Mouse (Mus musculus) CD4-positive, CD25-positive, alpha-beta regulatory T cell, adult 2 months (primary cell): ENCODE results near the gene Clec3a.

Experiments
- DNase-seq: peaks from one replicate; pipeline ENCODE4 v3.0.0-alpha.2; 2012; ENCODE audit warnings: low read depth, low spot score

Clec3a gene

DNA sequence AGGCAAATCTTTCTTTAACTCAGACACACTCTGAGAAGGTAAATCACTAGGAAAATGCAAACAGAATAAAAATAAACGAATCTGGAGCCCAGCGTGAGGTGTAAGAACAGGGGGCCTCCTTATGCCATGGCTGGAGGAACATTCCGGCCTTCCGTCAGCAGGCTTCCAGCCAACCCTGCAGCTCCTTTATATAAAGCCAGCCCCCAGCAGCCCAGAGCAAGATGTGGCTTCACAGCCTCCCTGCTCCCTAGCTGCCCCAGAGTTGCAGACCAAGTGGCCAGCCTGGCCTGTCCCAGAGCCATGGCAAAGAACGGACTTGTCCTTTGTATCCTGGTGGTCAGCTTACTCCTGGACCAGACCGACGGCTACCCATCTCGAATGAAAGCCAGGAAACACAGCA is at the start of gene Clec3a:
Clec3a (plus strand) TSS at position 301 of the 400 bp plus-strand sequence.
- DNase-seq: no peak

DNA sequence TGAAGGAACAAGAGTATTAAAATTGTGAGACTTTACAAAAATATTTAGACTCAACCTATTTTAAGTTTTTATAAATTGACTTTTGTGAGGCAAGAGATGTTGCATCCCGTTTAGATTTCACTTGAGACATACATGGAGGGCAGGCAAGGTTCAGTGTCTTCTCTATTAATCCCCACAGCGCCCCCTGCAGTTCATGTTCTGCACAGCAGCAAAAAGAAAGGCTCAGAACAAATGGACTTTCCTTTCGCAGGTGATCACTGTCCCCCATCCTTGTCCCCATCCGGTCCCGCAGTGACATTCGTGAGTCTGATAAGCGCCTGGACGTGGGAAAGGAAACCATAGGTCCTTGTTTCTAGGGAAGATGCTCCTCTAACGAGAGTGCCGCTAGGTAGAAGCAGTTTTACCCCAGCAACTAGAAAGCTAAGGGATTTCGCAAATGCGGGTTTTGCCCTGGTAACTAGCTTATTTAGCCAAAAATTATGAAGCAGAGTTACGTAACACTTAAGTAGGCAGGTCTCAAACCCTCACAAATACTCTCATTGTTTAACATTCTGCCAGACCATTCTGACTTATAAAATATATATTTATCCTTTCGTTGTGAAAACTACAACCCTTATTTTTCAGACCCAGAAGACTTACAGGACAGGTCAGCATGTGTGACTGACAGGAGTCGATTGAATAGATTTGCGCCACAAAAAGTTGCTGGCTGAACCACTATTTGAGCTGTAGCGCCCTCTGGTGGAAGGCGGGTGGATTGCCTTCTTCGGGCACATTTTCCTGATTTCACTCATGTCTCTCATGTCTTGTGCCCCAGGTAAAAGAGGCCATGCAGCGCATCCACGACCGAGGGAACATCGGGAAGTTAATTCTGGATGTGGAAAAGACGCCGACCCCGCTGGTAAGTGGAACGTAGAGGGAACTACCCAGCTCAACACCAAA is 48.6 kb upstream of the Clec3a start:
- DNase-seq: peak; percentile 69

DNA sequence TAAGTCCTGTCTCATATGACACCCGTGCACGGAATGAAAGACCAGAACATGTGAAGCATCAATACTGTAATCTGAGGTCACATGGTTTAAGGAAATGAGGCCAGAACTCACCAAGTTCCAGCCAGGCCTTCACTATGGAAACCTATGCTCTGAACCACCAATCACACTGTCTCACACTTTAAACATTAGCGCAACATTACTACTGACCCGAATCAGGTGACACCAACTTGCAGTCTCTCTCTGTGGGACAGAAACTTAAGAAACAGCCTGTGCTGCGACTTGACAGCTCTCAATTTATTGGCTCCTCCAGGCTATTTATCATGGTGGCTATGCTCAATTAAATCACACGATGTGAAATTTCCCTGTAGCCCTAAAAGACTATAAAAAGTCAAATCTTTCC is 43.5 kb upstream of the Clec3a start:
- no peak for DNase-seq

DNA sequence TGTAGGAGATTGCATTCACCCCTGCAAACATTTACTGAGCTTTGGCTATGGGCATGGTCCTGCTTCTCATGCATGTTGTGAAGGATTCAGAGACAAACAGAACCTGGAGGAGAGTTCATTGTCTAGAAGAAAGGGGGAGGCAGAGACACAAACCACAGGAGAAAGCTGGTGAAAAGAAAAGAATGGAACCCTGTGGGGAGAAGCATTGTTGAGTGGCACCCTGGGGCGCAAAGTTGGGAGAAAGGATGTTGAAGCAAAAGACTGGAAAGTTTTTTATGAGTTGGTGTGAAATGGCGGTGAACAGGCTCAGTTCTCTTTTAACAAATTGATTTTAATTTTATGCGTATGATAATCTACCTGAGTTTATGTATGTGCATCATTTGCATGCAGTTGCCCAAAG is 33.7 kb upstream of the Clec3a start:
- no peak for DNase-seq

DNA sequence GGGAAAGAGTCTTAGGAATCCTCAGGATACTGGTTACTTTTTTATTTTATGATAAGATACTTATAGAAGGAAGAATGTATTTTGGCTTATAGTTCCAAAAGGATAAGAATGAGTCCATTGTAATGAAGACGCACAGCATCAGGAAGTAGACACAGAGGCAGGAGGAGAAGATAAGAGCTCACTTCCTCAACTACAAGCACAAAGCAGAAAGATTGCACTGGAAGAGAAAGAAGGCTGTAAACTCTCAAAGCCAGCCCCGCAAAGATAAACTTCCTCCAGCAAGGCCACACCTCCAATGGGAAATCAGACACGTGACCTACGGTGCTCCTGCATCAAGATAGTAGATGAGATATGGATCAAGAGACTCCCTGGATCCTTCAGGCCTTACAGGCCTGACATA is 30.4 kb upstream of the Clec3a start:
- DNase-seq: no peak

DNA sequence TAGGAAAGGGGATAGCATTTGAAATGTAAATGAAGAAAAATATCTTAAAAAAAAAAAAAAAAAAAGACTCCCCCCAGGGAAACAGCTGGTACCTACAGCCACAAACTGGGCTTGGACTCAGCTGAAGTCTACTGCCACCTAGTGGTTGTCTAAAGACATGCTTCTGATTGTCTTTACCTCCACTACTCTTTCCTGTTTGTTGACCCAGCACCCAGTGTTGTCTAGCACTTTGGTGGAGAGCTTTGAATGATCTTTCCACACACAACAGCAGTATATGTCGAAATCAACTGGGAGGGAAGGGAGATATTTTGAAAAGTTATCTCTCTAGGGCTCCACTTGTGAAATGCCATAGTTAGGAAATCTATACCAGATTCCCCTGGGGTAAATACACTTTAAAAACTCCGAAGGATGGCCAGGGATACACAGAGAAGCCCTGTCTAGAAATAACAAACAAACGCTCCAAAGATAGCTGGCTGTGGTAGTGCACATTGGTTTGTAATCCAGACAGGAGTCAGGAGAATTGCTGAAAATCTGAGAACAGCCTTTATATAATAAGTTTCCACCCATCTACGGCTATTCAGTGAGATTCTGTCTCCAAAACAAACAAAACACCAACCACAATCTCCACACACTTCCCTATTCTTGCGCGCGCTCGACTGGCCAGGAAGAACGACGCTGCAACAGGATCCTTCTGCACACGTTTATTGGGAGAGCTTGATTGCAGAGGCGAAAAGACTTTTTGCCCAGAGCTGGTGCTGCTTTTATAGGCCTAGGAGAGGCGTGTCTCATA is 27.2 kb upstream of the Clec3a start:
- peak; percentile 24 for DNase-seq

DNA sequence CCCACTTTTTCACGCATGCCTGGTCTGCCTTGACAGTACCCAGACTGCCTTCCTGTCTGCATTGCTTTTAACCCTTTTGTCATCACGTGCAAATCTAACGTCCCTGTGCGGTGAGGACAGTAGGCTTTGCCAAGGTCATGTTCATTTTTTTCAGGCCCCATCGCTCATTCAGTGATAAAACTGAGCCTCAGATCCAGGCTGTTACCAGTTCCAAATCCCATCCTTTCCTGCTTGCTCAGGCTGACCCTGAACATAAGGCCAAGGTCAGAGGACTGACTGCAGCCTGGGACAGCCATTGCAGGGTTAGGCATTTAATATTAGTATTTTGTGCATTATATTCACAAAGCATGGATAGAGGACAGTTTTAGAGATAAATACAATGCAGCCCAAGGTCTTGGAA is 19.6 kb upstream of the Clec3a start:
- no peak for DNase-seq

DNA sequence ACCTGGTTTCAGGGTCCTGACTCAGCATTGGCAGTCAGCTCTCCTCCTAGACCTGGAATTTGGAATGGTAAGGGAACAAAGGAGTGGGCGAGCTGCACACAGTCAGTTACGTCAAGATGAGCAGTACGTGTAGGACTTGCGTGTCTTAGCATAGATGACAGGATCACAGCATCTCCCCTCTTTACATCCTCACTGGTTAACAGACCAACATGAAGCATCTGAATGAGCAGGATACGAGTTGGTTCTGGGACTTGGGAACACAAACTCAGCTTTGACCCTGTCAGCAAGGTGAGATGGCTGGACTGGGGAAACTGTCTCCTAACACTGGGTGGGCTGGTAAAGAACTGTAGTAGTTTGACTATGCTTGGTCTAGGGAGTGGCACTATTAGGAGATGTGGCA is 18.6 kb upstream of the Clec3a start:
- DNase-seq: no peak

DNA sequence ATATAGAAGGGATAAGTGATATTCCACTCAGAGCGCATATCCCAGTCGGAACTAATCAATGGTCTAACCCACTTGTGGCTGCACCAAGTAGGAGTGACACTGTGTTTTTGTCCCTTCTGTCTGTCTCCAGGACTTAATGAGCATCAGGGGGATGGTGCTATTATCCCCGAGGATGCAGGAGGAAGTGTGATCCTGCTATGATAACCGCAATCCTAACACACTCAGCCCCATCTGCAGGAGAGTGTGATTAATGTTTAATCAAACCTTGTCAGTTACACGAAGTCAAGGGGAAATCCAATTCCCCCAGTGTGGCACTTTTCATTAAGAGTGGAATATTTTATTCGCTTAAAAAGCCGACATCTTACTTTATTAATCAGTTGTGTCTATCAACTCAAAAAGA is 16.2 kb upstream of the Clec3a start:
- no peak for DNase-seq

DNA sequence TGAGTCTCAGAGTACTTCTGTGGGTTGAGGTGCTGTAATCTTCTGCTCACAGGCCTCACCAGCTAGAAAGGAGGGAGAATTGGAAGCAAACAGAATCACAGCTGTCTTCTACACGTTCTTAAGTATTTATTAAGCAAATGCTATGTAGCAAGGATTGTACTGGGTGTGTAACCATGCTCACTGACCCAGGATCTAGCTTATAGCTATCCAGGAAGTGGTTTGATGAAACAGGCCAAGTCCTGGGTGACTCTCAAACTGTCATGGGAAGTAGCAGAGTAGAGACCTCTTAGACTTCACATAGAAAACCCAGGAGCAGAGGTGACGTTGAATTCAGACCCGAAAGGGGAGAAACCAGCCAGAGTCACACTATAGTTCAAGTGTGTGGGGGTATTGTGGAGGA is 6.5 kb upstream of the Clec3a start:
- DNase-seq: no peak

DNA sequence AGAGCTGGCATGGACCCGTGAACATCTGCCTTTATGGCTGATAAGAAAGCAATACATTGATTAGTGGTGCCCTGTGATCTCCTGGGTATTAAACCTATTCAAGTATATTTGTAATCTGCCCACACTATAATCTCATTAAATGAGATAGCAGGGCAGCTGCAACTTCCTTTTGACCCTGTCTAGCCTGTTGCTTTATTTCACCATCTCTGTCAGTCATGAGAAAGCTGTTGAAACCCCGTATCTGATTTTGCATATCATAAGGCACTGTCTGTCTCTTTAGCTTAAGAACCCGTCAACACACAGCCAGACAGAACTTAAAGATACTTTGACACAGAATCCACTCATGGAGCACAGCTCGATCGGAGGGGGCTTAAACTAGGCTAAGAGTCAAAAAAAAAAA is 600 bp downstream of the Clec3a start:
- no peak for DNase-seq

DNA sequence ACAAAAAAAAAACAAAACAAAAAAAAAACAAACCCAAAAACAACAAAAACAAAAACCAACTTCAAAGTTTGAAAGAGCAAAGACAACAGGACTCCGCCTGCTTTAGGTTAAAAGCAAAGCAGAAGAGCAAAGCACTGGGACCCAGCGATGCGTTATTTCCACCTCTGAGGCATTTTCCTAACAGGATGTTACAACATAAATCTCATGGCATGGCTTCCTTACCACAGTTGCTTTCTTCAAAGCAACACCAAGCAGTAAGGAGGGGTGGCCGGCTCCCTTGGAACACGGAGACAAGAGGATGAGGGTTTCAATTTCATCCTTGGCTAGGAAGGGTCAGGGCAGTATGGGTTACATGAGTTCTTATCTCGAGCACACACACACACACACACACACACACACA is 1.0 kb downstream of the Clec3a start:
- DNase-seq: no peak

DNA sequence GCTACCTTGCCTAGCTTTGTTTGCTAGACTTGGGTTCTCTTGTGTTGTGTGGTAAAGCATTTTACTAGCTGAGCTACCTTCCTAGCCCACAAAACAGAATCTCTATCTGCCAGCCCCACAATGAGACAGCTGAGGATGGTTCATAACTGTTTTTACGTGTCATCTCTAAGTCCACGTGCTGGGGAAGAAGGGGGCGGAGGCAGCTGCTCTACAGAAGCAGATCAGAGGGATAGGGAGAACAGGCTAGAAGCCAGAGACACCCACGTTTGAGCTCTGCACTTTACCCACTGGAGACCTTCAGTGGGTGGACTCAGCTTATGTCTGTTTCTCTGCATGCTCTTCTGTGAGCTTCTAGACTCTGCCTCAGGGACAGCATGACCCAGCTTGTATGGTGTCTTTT is 3.7 kb downstream of the Clec3a start:
- DNase-seq: no peak

DNA sequence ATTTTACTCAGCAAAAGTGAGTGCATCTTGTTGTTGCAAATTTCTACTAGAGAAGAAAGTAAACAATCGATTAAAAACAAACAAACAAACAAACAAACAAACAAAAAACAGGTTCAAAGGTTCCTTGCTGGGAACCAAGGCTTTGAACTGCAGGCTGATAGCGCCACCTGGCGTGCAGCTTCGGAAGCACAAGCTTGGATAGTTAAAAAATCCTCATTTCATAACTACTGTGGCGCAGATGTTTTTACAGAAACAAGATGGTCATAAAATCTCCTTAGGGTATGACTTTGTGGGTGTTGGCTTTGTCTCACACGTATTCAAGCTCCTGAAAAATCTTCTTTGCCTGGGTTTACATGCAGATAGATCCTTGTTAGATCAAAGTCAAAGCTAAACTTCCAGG is 20.4 kb downstream of the Clec3a start:
- peak; percentile 84 for DNase-seq

DNA sequence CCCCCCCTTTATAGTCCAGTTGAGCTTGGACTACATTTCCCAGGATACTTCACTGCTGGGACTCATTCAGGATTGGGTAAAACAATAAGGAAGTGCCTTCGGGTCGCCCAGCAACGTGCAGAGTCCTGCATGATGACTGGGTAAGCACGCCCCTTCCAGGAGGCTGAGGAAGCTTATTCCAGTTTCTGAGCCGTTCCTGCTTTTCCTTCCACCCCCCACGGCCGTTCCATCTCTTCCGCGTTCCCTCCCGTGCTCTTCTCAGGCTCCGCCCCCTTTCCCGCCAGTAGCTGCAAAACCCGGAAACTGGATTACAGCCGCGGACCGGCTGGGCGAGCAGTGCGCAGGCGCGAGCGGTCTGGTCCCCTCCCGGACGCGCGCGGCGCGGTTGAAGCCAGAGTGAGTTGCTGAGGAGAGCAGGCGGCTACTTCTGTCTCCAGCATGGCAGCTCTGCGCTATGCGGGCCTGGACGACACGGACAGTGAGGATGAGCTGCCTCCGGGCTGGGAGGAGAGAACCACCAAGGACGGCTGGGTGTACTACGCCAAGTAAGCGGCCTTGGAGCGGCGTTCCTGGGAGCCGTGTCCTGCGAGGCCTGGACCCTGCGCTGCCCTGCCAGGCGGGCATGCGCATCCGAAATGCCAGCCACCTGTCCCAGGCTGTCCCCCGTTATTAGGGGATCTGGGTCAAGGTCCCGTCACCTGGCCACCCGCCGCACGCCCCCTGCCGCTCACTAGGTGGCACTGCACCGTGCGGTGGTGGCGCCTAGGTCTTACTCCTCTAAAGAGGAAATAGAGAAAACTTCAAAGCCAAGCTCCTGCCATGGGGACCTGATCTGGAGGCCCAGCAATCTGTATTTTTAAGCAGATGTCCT is 21.7 kb downstream of the Clec3a start, which contains the start of gene Wwox:
Wwox (plus strand) TSS at position 322 of the 871 bp plus-strand sequence.
- DNase-seq: peak; percentile 97

DNA sequence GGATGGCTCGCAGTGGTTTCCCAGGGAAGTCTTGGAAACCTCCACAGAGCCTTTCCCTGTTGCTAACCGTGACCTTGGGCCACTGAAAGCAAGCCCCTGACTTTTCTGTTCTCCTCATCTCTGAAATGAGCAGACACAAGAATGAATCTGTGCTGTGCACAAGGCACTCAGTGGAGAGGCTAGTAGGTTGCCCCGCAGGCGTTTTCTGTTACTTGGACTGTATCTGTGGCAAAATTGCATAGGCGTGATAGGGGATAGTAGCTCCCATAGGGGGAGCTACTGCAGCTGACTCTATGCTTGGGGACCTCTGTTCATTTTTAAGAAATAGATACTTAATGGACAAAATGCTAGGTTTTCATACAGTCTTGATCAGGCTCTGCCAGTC is 22.3 kb downstream of the Clec3a start:
- DNase-seq: peak; percentile 47

DNA sequence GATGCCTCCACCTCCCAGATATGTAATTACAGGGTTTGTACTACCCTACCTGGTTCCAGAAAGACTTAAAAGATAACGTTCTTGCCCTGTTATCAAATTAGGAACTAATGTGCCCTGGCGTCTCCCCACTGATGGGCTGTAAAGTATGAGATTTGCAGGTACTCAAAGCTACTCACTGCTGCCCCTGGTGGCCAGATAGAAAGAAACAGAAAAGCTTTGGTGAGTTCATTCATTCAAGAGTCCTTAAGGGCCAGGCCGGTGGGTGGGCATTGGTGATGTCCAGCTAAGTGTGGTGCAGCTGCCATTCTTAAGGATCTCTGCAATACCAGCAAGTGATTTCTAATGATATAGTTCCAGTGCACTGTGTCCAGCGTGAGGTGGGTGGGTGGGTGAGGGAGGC is 23.7 kb downstream of the Clec3a start:
- DNase-seq: peak; percentile 78

DNA sequence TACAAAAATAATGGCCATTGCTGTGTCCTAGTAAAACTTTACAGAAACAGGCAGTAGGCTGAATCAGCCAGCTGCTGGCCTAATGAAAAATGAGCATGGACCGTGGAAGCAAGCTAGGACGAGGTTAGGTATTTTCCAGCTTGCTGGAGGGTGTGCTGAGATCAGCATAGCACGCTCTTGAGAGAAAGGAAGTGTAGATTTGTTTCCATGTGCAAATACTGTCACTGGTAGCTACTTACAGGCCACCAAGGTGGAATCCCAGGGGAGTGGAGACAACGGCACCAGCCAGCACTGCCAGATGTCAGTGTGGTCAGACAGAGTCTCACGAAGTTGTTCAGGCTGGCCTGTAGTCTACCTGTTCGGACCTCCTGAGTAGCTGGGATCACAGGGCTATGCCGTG is 29.0 kb downstream of the Clec3a start:
- DNase-seq: no peak

DNA sequence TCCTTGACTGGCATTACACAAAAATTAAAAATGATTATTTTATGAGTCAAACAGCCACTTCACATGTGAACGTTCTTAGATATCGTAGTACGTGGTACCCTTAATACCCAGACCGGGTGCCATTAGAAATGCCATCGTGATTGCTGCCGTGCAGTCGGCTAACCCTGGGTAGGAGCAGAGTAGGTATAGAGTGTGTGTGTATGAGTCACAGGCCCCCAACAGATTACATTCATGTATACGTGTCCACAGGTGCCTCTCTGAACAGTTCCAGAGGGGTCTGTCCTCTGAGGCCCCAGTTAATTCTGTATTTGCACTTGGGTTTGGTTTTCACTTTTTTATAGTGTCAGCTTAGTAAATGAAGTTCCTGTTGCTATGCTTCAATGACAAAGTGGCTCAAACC is 34.4 kb downstream of the Clec3a start:
- DNase-seq: no peak

DNA sequence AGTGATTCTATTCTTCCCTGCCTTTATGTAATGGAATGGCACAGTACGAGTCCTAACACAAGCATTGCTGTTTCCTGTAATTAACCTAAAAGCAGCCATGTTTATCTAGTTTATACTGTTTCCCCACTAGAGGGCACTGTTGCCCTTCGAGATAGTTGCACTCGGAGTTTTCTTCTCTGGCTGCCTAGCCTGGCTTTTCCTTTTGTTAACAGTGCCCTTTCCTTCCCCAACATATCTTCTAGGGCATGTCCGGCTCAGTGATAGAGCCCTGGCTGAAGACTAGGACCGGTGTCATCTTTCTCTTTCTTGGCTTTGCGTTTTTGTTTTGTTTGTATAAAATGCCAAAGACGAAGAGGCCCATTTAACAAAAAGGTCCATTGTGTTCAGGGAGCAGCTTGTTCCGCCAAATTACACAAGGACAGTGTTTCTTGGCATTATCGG is 34.9 kb downstream of the Clec3a start:
- DNase-seq: peak; percentile 83

DNA sequence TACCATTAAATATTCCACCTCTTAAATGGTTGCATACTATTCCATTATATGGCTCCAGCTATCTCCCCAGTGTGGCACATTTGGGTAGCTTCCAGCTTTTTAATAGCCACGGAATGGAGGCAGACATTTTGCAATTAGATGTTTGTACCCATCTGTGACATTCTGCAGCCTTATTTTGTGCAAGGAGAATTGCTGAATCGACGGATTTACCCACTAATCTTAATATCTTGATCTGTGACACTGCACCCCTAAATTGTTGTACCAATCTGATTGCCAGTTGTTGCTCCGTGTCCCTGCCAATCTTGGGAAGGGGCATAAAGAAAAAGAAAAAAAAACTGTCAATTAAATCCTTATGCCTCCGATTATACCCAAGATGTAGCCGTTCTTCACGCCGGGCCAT is 37.4 kb downstream of the Clec3a start:
- DNase-seq: no peak

DNA sequence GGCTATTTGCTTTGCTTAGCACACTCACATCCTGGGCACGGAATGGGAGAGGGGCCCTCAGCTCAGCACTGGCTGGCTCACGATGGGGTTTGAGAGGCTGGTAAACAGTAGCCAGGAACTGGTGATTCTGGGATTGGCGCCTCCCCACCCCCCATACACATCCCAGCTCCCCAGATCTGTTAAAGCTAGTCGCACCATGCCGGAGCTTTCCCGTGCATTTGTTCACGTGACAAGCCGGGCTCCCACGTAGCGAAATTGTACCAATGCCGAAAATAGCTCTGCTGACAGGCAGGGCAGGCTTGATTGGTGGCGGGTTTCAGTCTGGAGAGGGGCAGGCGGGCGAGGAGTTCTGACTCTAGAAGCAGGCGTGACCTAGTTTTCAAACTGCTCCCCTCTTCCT is 38.1 kb downstream of the Clec3a start:
- DNase-seq: no peak
